Mouse (Mus musculus) heart, adult 11 months (tissue): ENCODE measurements around the gene Gatd1.
A peak's percentile ranks its signal among the peaks of the same experiment; 100 is the strongest.

ENCODE experiments used
- DNase-seq: peaks from one replicate; pipeline ENCODE4 v3.0.0; 2022

The Gatd1 gene

DNA sequence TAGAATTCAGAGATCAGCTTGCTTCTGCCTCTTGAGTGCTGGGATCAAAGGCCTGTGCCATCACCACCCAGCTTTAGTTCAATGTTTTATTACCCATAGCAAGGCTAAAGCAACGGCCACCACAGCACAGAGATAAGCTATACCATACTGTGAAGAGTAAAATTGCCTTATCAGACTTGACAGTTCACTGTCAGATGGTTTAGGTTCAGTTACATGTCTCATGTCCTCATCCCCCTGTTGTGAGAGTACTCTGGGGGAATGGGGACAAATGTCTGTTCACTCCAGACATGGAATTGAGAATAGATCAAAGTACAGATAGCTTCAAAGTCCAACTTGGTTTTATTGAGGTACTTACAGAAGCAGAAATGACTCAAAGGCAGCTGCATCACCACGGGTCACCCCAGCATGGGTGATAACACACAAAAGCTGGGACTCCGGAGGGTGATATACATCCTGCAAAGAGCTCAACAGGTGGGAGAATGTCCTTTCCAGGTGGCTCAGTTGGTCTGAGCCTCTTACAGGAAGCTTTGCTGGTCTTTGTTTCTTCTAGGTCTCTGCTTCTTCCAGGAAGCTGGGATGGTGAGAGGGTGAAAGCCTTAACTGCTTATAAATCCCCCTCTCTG, 25.3 kb downstream of the Gatd1 start:
- no peak for DNase-seq

DNA sequence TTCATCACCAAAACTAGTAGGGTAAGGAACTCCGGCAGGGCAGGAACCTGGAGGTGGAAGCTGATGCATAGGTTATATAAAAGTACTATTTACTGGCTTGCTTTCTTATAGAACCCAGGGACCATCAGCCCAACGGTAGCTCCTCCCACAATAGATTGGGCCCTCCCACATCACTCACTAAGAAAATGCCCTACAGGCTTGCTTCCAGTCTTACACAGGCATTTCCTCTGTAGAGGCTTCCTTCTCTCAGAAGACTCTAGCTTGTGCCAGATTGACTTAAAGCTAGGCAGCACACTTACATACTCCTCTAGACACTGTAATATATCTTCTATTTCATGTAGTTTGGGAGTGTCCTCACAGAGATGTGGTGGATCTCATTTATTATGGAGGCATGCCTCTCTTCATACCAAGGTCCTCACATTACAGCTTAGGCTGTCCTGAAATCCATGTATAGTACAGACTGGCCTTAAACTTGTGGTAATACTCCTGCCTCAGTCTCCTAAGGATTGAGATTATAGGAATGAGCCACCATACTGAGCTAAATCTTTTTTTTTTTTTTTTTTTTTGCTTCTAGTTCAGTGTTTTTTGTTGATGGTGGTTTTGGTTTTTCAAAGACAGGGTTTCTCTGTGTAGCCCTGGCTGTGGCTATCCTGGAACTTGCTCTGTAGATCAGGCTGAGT, 26.0 kb downstream of the Gatd1 start:
- DNase-seq, result no peak

DNA sequence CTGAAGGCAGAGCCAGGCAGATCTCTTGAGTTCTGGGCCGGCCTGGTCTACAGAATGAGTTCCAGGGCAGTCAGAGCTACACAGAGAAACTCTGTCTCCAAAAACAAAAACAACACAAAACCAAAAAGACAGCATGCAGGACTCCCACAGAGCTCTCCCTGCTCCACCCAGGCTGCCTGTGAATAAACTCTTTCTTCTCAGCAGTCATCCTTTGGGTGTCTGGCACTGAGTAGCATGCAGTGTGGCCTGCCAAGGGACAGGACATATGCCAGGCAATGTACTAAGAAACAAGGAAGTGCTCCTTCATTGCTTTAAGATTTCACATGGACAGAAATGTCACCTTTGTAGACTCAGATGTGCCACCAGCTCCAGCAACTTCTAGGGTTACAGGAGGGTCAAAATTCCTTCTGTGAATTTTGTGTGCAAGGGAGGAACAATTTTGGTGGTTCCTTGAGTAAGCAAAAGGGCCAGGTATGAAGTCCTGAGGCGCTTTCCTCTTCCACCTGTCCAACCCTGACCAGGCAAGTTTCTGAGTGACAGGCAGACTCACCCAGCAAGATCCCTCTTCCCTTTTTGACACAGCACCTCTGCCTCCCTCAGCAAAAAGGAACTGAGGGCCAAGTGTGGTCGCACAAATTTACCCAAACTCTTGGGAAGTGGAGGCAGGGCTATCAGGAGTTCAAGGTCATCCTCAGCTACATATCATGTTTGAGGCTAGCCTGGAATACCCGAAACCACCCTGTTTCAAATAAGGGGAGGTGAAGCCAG, 32.7 kb downstream of the Gatd1 start:
- DNase-seq, result no peak

DNA sequence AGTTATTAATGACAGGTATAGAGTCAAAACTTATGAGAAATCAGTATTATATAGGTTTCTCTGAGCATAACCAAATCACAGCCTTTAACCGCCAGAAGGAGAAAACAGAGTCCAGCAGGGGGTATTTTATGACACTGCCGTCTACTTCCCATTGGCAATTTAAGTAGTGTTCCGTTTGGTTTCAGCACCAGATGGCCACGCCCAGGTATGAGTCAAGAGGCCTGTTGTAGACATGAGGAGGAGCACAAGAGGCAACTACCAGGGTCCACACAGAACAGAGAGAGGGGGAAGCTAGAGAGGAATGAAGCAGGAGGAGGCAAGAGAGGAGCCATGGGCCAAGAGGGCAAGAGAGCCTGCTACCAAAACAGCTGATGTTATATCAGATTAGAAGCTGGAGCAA, 34.4 kb downstream of the Gatd1 start:
- DNase-seq, result peak; percentile 88

DNA sequence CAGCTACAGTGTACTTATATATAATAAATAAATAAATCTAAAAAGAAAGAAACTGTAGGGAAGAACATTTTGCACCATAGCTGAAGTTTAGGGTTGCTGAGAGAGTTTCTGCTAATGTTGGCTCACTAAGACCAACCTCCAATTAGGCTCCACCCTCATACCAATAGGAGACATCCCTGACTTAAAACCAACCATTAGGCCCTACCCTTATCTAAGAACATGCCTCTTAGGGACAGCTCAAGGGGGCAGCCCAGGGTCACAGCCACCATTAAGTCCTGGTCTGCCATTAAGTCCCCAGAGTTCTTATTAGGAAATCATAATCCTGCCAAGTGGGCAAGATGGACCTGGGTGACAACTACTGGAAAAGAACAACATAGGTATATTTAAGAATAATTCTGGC, 39.5 kb downstream of the Gatd1 start:
- no peak for DNase-seq

DNA sequence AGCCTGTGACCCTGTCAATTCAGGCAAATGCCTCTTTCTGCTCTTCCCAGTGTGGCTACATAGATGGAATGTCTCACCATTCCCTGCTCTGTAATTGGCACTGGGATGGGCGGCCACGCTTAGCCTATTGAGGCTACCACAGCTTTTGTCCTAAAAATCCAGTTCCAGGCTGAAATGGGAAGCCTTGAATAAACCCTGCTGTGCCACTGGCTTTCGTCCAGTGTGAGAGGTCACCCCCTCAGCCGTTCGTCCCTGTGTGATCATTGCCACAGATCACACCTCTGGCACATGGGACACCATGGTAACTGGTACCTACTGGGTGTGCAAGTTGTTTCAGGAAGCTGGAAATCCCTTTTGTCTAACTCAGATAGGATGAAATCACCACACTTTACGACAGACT, 40.3 kb downstream of the Gatd1 start:
- DNase-seq, result peak; percentile 82

DNA sequence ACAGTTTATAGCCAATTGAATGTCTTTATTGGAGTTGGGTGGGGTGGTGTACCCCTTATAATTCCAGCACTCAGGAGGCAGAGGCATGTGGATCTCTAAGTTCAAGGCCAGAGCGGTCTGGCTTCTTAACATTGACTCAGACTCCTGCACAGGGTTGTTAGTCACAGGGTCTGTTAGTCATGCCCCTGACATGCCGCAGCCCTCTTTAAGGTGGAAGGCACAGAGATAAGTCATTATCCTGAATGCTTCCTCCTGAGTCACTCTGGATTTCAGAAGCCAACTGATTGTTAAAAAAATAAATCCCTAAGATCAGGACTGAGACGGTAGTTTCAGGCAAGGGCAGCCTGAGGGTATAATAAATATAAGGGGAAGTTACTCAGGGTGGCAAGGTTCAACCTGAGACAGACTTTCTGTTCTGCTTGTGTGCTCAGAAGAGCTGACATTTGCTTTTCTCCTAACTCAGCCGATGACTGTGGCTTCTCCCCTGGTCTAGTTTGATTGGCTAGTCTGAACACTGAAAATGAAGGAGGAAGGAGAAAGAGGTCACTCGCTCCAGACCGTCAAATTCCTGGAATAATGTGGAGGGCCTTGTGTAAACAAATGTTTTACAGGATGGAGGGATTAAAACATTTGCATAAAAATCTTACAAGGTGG, 41.9 kb downstream of the Gatd1 start:
- no peak for DNase-seq

DNA sequence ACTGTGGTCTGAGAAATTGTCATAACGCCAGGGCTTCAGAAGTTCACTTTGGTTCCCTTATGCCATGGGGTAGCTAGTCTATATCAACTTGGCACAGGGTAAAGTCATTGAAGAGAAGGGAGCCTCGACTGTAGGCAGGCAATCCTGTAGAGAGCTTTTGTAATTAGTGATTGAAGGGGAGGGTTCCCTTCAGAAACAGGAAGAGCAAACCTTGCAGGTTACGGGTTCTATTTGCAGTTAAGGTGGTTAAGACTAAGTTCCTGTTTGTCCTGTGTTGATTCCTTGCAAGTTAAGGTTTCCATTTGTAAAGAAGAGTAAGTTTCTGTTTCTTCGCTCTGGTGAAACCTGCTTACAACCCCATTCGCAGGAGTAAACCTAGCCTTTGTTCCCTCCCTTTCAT, 44.0 kb downstream of the Gatd1 start:
- DNase-seq, result no peak

DNA sequence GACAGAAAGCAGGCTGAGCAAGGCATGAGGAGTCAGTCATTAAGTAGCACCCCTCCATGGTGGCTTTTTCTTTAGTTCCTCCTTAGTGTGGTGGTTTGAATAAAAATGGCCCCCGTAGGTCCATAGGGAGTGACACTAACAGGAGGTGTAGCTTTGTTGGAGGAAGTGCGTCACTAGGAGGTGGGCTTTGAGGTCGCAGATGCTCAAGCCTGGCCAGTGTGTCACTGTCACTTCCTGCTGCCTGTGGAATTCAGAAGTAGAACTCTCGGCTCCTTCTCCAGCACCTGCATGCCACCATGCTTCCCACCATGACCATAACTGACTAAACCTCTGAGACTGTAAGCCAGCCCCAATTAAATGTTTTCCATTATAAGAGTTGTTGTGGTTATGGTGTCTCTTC, 46.6 kb downstream of the Gatd1 start:
- no peak for DNase-seq

DNA sequence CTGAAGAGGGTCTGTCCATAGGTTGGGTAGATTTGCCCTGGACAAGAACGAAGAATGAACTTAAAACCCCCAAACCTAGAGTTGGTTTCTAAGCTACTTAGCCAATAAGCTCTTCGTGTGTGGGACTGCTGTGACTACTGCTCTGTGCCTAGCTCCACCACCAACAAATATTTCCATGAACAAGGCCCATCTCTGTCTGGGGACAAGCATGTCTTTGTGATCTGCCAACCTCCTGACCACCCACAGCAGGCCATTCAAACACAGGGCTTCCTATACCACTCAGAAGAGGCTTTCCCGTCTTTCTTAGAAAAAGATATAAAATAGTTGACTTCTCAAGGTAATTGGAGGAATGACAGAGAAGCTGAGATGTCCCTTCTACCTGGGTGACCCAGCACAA, 48.9 kb downstream of the Gatd1 start:
- no peak for DNase-seq

DNA sequence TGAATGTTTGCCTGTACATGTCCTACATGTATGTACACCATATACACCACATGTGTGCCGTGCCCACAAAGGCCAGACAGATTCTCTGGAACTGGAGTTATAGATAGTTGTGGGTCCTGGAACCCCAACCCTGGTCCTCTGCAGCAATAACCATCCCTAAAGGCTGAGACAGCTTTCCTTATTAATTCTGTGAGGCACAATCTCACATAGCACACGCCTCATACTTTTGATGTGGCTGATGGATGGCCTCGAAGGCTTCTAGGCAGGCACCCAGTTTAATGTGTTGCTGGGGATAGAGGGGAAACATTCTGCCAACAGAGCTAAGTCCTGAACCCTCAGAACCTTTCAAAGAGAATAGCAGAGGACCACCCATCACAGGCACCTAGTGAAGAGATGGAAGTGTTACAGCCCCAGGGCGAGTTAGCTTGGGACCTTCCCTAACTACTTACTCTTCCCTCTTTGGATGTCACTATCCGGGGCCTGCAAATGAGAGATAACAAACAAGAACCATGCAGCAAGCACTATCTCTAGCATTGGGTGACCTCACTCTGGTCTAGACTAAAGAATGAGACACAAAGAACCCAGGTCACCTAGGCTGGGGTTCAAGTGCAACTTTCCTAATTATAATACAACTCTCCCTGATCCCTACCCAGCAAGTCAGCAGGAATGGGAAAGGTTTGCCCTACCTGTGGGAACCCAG, 49.4 kb downstream of the Gatd1 start:
- DNase-seq, result no peak

DNA sequence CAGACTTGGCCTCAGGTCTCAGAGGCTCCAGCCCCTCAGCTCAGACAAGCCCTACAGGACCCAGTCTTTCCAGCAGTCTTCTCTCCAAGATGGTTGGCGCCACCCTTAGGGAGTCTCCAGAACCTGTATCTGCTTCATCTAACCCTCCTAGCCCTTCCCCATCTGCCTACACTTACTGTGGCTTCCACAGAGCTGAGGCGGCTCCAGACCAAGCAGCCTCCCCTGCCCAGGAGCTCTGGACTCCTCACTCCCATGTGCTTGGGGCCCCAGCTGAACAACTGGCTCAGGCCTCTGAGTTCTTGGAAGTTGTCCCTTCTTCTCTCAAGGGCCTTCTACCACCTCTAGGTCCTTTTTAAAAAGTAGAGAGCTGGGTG, 50.2 kb downstream of the Gatd1 start:
- no peak for DNase-seq

DNA sequence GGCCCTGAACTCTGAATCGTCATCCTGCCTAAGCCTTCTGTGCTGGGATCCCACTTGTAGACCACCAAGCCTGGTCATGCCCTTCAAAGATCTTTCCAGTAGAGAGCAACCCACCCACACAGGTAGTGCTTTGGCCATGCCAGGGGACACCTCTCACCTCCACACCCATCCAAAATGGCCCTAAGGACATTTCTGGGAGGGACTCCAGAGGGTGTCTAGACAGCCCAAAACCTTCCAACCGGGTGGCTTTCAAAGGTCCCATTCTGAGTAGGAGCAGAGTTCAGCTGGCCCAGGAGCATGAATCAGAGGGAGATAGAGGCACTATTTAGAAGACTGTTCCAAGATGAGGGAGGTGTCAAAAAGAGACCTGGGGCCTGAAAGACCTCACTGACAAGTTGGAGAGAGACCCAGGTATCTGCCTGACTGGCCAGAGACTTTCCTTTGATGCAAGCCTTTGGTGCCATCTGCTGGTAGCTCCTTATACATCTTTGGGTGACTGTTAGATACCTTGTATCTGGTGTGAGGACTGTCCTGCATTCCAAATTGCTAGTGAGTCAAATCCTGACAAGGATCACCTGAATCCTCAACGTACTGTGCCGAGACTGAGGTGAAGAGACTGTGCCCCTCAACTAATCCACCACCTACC, 50.7 kb downstream of the Gatd1 start:
- DNase-seq, result peak; percentile 91

DNA sequence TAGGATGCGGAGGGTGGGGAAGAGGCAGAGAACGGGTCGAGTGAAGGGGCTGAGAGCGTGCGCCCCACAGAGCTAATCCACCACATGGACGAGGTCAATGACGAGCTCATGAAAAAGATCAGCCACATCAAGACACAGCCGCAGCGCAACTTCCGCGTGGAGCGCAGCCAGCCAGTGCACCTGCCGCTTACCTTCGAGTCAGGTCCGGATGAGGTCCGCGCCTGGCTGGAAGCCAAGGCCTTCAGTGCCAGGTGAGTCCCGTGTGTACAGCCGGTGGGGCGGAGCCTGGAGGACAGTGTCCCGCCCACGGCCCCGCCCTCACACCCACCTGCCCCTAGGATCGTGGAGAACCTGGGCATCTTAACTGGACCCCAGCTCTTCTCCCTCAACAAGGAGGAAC, 52.4 kb downstream of the Gatd1 start:
- no peak for DNase-seq
